Mouse (Mus musculus): ENCODE results near the gene Smpd1. TPM values are rescaled to one million over a fixed set of nuclear protein-coding genes. Genes with fewer than 3 reads are reported as not detected.

Smpd1 gene
- polyA plus RNA-seq, 1 experiment from 2014 or later, result 40.0 TPM

DNA sequence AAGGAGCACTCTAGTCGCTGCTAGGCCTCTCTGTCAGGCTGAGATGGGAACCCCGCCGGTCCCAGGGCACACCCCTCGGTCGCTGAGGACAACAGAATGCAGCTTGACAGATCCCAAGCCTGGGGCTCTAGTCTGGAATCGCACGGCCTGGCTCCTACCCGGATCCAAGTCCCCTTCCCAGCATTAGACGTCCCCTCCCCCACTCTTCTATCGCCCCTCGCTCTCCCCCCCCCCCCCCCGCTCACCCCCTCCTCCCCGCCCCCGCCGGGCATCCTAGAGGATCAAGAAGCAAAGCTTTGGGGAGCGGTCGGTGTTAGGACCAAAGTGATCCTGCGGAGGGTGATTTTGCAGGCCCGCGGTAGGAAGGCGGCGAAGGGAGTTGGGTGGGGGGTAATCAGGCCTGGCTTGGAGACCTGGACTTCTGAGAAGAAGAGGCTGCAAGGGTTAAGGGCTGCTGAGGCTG is 26.5 kb downstream of the Smpd1 start:
- ATAC-seq (ENCODE audit: borderline replicate concordance, extremely low read depth, low FRiP score, low TSS enrichment), result peak; percentile 39; the same call in 1 of the 2 replicates
- Histone ChIP-seq H3K4me3 (peak overlapping the region; percentile 81), H3K27ac (peak overlapping the region; percentile 69), H3K36me3 (no peaks in the 10 kb centered on the region), H3K27me3 (0 out of 2 replicates have a peak, but pooled peaks cover 4% of the 10 kb centered on the region), H3K4me2 (peak overlapping the region; percentile 81), H3K9ac (peak overlapping the region; percentile 68), H3K9me3 (no peaks in the 10 kb centered on the region), H3K4me1 (peaks cover 23% of the 10 kb centered on the region)
- WGBS, result 0% methylated on average over 18 of the region's 22 CpGs

DNA sequence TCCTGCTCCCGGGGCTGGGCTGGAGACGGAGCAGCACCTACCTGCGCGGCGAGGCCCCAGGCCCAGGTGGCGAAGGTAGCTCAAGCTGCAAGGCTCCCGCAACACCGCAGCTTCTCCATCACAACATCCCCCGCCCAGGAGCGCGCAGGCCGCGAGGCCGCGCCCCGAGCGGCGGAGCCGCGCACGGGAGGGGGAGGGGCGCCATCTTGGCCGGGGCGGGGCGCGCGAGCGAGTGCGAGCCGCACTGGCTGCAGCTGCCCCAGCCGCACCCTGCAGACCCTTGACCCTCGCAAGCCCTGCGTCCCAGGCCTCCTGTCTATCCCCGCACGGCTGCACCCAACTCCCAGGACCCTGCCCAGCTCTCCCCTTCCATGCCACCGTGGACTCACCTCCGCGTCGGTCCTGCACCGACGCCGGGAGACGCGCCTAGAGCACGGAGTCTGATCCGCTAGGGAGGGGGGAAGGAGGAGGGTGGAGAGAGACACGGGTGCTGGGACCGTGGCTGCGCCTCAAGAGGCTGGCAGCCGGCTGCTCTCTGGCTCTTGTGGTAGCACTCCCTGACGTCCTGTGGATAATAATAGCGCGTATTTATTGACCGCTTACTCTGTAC is 27.0 kb downstream of the Smpd1 start, which contains the start of gene Apbb1:
Gene Apbb1, minus strand, starts transcription at position 560 of the 610 bp plus-strand sequence.
- Histone ChIP-seq H3K27me3 (0 out of 2 replicates have a peak, but pooled peaks cover 4% of the 10 kb centered on the region), H3K36me3 (no peaks in the 10 kb centered on the region), H3K9ac (peak within 1 kb of the TSS; percentile 68), H3K4me3 (peak within 1 kb of the TSS; percentile 81), H3K4me2 (peak within 1 kb of the TSS; percentile 81), H3K4me1 (peaks cover 23% of the 10 kb centered on the region), H3K27ac (peak within 1 kb of the TSS; percentile 69), H3K9me3 (no peaks in the 10 kb centered on the region)
- under 1% methylated on average over 41 of the region's 54 CpGs for WGBS
- ATAC-seq (ENCODE audit: borderline replicate concordance, extremely low read depth, low FRiP score, low TSS enrichment), result peak; percentile 92

DNA sequence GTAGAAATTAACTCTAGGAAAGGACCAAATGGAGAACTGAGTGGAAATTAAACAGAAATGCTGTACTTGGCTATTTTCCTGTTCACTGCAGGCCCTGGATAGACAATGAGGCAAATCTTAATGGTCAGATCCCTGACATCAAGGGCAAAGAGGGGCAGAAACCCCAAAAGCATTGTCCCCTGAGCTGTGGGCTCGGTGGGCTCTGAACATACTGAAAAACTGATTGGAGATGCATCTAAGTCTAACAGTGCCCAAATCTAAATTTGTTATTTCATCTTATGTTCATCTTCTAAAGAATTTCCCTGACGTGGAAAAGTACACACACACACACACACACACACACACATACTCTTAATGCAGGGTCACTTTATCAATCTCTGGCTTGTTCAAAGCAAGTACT is 27.8 kb downstream of the Smpd1 start:
- Histone ChIP-seq H3K27me3 (0 out of 2 replicates have a peak, but pooled peaks cover 4% of the 10 kb centered on the region), H3K36me3 (no peaks in the 10 kb centered on the region), H3K9ac (no peak overlapping the region), H3K4me1 (peaks cover 16% of the 10 kb centered on the region), H3K9me3 (no peaks in the 10 kb centered on the region), H3K4me2 (peak overlapping the region; percentile 81), H3K4me3 (no peak overlapping the region; the same call in 1 of the 2 replicates), H3K27ac (no peak overlapping the region)
- ATAC-seq (ENCODE audit: borderline replicate concordance, extremely low read depth, low FRiP score, low TSS enrichment), result no peak
- 65% methylated on average over 2 of the region's 2 CpGs for WGBS

DNA sequence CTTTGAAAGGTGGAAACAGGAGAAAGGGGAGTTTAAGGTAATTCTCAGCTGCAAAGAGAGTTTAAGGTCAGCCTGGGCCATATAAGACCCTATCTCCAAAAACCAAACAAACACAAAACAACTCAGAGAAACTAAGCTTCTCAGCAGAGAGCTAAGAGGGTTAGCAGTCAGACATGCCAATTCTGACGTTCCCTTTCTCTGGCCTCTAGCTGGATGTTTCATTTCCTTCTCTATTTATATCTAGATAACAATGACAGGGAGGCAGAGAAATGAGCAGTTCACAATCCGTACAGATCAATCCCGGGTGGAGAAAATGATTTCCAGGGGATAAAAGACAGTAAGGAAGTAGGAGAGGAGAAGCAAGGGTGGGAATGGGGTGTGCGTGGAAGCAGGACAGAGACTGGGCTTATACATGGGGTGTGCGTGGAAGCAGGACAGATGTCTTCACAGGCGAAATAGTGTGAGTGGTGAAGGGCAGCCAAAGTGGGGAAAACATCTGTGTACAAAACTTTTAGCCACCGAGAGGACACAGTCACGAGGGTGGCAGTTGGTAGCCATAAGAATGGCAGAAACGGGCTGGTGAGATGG is 34.3 kb downstream of the Smpd1 start:
- Histone ChIP-seq H3K27ac (peak overlapping the region; percentile 37; the same call in 1 of the 2 replicates), H3K27me3 (no peaks in the 10 kb centered on the region), H3K4me1 (0 out of 2 replicates have a peak, but pooled peaks cover 3% of the 10 kb centered on the region), H3K4me3 (no peak overlapping the region), H3K4me2 (no peak overlapping the region), H3K9ac (no peak overlapping the region), H3K36me3 (no peaks in the 10 kb centered on the region), H3K9me3 (no peaks in the 10 kb centered on the region)
- peak; percentile 64; the same call in 1 of the 2 replicates for ATAC-seq (ENCODE audit: borderline replicate concordance, extremely low read depth, low FRiP score, low TSS enrichment)
- 40% methylated on average over 9 of the region's 9 CpGs for WGBS

DNA sequence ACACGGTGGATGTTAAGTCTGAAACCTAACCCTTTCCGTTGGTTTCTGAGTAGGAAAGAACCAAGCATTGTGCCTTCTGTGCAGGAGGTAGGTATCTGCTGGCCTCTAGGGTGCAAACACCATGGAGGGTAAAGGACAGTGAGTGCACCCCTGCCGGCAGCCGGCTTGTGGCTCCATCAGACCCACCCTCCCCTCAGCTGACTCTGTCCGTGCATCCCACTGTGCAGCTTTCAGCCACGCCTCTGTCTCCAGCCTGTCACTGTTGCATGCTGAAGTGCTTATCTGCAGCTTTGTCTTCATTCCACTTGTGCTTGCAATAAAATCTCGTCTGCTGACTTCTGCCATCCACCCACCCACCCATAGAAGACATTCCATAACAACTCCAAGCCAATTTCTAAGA is 35.9 kb downstream of the Smpd1 start:
- no peak overlapping the region for H3K9ac ChIP-seq
- 28% methylated on average over 7 of the region's 7 CpGs for WGBS
- H3K4me3 ChIP-seq, result no peak overlapping the region
- H3K9me3 ChIP-seq, result no peaks in the 10 kb centered on the region
- H3K27ac ChIP-seq, result no peak overlapping the region
- ATAC-seq (ENCODE audit: borderline replicate concordance, extremely low read depth, low FRiP score, low TSS enrichment), result no peak
- H3K36me3 ChIP-seq, result no peaks in the 10 kb centered on the region
- H3K4me2 ChIP-seq, result no peak overlapping the region
- 0 out of 2 replicates have a peak, but pooled peaks cover 3% of the 10 kb centered on the region for H3K4me1 ChIP-seq
- H3K27me3 ChIP-seq, result no peaks in the 10 kb centered on the region

DNA sequence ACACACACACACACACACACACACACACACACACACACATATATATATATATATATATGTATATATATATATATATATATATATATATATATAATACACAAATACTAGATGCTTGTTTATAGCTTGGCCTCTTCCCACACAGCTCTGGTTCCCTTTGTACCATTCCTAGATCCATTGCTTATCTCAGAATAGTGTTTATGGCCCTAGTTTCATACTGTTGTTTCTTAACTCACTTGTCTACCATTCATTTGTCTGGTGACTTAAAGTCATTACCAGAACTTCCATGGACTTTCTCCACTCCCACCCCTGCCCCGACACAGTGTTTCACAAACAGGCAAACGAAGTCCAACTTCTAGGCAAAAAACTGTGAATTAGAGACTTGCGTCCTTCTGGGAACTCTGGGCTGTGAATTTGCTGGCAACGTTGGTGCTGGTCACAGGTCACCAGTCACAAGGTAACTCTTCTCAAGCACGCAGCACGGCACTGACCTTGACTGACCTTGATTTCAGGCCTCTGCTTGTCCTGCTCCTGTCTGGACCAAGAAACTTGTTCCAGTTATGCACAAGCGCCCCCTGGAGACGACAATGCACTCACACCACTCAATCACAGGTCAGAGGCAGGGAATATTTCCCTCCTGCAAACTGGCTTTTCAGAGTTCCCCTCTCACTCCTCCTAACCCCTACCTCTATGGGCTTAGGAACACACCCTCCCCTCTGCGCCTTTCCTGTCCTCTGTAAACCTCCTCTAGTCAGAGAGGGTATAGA is 48.9 kb downstream of the Smpd1 start:
- no peaks in the 10 kb centered on the region for H3K27me3 ChIP-seq
- no peak overlapping the region for H3K27ac ChIP-seq
- 33% methylated on average over 9 of the region's 9 CpGs for WGBS
- H3K9ac ChIP-seq, result no peak overlapping the region
- no peak overlapping the region for H3K4me2 ChIP-seq
- no peaks in the 10 kb centered on the region for H3K4me1 ChIP-seq
- peak; percentile 49; the same call in 1 of the 2 replicates for ATAC-seq (ENCODE audit: borderline replicate concordance, extremely low read depth, low FRiP score, low TSS enrichment)
- no peaks in the 10 kb centered on the region for H3K9me3 ChIP-seq
- H3K4me3 ChIP-seq, result no peak overlapping the region
- no peaks in the 10 kb centered on the region for H3K36me3 ChIP-seq

Other genes with a start within 250 kb of the Smpd1 start
- not detected in 2 replicates for gene Olfr689, start 243.2 kb upstream of the Smpd1 start, polyA plus RNA-seq (2015; fragmentation: Nextera tagmentation; extraction: Ambion mirVana)
- gene Olfr690, start 220.3 kb upstream of the Smpd1 start, polyA plus RNA-seq (2015; fragmentation: Nextera tagmentation; extraction: Ambion mirVana), result not detected in 2 replicates
- gene Olfr691, start 212.1 kb upstream of the Smpd1 start, polyA plus RNA-seq (2015; fragmentation: Nextera tagmentation; extraction: Ambion mirVana), result not detected in 2 replicates
- gene Olfr692, start 186.1 kb upstream of the Smpd1 start, polyA plus RNA-seq (2015; fragmentation: Nextera tagmentation; extraction: Ambion mirVana), result not detected in 2 replicates
- not detected in 2 replicates for gene Gm5901, start 179.3 kb upstream of the Smpd1 start, polyA plus RNA-seq (2015; fragmentation: Nextera tagmentation; extraction: Ambion mirVana)
- 40.3 and 41.0 TPM in 2 replicates for gene Fam160a2, start 154.3 kb upstream of the Smpd1 start, polyA plus RNA-seq (2015; fragmentation: Nextera tagmentation; extraction: Ambion mirVana)
- gene Cnga4, start 149.8 kb upstream of the Smpd1 start, polyA plus RNA-seq (2015; fragmentation: Nextera tagmentation; extraction: Ambion mirVana), result not detected in 2 replicates
- gene Cckbr, start 128.6 kb upstream of the Smpd1 start, polyA plus RNA-seq (2015; fragmentation: Nextera tagmentation; extraction: Ambion mirVana), result 0.21 and 0.29 TPM in 2 replicates
- gene Cavin3, start 72.1 kb upstream of the Smpd1 start, polyA plus RNA-seq (2015; fragmentation: Nextera tagmentation; extraction: Ambion mirVana), result 106 and 110 TPM in 2 replicates
- 43.6 and 47.8 TPM in 2 replicates for gene Apbb1, start 27.3 kb downstream of the Smpd1 start, polyA plus RNA-seq (2015; fragmentation: Nextera tagmentation; extraction: Ambion mirVana)
- gene Hpx, start 45.8 kb downstream of the Smpd1 start, polyA plus RNA-seq (2015; fragmentation: Nextera tagmentation; extraction: Ambion mirVana), result 1.1 and 2.4 TPM in 2 replicates
- gene Trim3, start 79.2 kb downstream of the Smpd1 start, polyA plus RNA-seq (2015; fragmentation: Nextera tagmentation; extraction: Ambion mirVana), result 54.9 and 59.9 TPM in 2 replicates
- 187 TPM in 2 replicates for gene Timm10b, start 85.7 kb downstream of the Smpd1 start, polyA plus RNA-seq (2015; fragmentation: Nextera tagmentation; extraction: Ambion mirVana)
- 77.3 and 79.1 TPM in 2 replicates for gene Arfip2, start 86.1 kb downstream of the Smpd1 start, polyA plus RNA-seq (2015; fragmentation: Nextera tagmentation; extraction: Ambion mirVana)
- gene Gm45799, start 86.2 kb downstream of the Smpd1 start, polyA plus RNA-seq (2015; fragmentation: Nextera tagmentation; extraction: Ambion mirVana), result 33.8 and 34.3 TPM in 2 replicates
- gene Dnhd1, start 96.5 kb downstream of the Smpd1 start, polyA plus RNA-seq (2015; fragmentation: Nextera tagmentation; extraction: Ambion mirVana), result 1.1 TPM in 2 replicates
- 383 and 394 TPM in 2 replicates for gene Ilk, start 182.2 kb downstream of the Smpd1 start, polyA plus RNA-seq (2015; fragmentation: Nextera tagmentation; extraction: Ambion mirVana)
- gene Rrp8, start 183.0 kb downstream of the Smpd1 start, polyA plus RNA-seq (2015; fragmentation: Nextera tagmentation; extraction: Ambion mirVana), result 39.6 and 41.4 TPM in 2 replicates
- 131 and 136 TPM in 2 replicates for gene Taf10, start 190.0 kb downstream of the Smpd1 start, polyA plus RNA-seq (2015; fragmentation: Nextera tagmentation; extraction: Ambion mirVana)
- 73.4 and 78.8 TPM in 2 replicates for gene Tpp1, start 197.9 kb downstream of the Smpd1 start, polyA plus RNA-seq (2015; fragmentation: Nextera tagmentation; extraction: Ambion mirVana)
- gene Dchs1, start 233.3 kb downstream of the Smpd1 start, polyA plus RNA-seq (2015; fragmentation: Nextera tagmentation; extraction: Ambion mirVana), result 9.3 and 9.4 TPM in 2 replicates

All from lung, embryonic 15.5 days (tissue).